Comparison of ENCODE assay signal across 11 mouse cellular contexts in the genomic region with DNA sequence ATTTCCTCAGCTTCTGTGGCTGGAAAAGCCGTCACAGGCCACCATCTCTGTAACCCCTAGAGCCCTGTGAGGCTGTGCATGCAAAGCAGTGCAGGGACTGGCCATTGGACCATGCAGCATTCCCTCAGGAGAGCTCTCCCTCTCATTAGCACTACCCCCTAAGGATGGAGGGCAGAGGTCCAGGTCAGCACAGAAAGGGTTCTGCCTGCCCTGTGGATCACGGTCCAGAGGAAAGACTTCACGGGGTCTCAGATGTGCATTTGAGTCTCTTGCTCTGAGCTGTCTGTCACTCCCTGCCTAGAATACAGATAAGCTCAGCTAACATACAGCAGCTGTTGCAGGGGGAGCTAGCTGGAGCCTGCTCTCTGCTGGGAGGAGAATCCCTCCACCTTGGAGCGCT.
DNase-seq lines count a peak whose midpoint lies in the region; ATAC-seq lines count a peak whose summit lies in the region.
"Had no signal": no experiment of that assay in that cellular context is flagged by ENCODE, and none has a peak within 500 bp of the region (broad histone marks: within the 10 kb centered on the region; RNA-seq: fewer than 3 reads in every experiment).

No protein-coding gene starts in this region.

- H3K27ac ChIP-seq in heart, embryonic 16.5 days (ENCODE audit: low read length), result no peak overlapping the region
- H3K27ac ChIP-seq in embryonic facial prominence, embryonic 11.5 days (replicated peaks; ENCODE audit: low read depth, low read length), result no peak overlapping the region
- H3K27ac ChIP-seq in hindbrain, embryonic 12.5 days, result peak overlapping the region; percentile 40; the same call in 1 of the 2 replicates
- H3K27ac ChIP-seq in midbrain, embryonic 15.5 days, result peak overlapping the region; percentile 10; the same call in 1 of the 2 replicates
- no peak overlapping the region for H3K27ac ChIP-seq in liver, embryonic 11.5 days (ENCODE audit: low read depth, low read length)
- H3K27ac ChIP-seq: heart, adult 2 months had no signal

- no peaks in the 10 kb centered on the region for H3K36me3 ChIP-seq in heart, embryonic 16.5 days (ENCODE audit: control insufficient read depth, insufficient read depth)
- H3K36me3 ChIP-seq in embryonic facial prominence, embryonic 11.5 days (replicated peaks; ENCODE audit: control insufficient read depth, insufficient read depth, low read depth, low read length), result no peaks in the 10 kb centered on the region
- H3K36me3 ChIP-seq in hindbrain, embryonic 12.5 days, result no peaks in the 10 kb centered on the region
- H3K36me3 ChIP-seq in midbrain, embryonic 15.5 days (replicated peaks), result no peaks in the 10 kb centered on the region
- no peaks in the 10 kb centered on the region for H3K36me3 ChIP-seq in liver, embryonic 11.5 days (ENCODE audit: control insufficient read depth, insufficient read depth, low read length)

- no peaks in the 10 kb centered on the region for H3K9me3 ChIP-seq in heart, embryonic 16.5 days (replicated peaks; ENCODE audit: control insufficient read depth, low read length)
- no peaks in the 10 kb centered on the region for H3K9me3 ChIP-seq in embryonic facial prominence, embryonic 11.5 days (replicated peaks; ENCODE audit: control insufficient read depth, low read length)
- no peaks in the 10 kb centered on the region for H3K9me3 ChIP-seq in hindbrain, embryonic 12.5 days (replicated peaks)
- H3K9me3 ChIP-seq in midbrain, embryonic 15.5 days, result no peaks in the 10 kb centered on the region
- H3K9me3 ChIP-seq in liver, embryonic 11.5 days (ENCODE audit: control insufficient read depth, low read length), result no peaks in the 10 kb centered on the region

- H3K4me2 ChIP-seq in heart, embryonic 16.5 days (ENCODE audit: low read depth, low read length), result no peak overlapping the region
- no peak overlapping the region for H3K4me2 ChIP-seq in embryonic facial prominence, embryonic 11.5 days (ENCODE audit: low read depth, low read length)
- no peak overlapping the region for H3K4me2 ChIP-seq in hindbrain, embryonic 12.5 days (replicated peaks)
- H3K4me2 ChIP-seq in midbrain, embryonic 15.5 days, result no peak overlapping the region
- no peak overlapping the region for H3K4me2 ChIP-seq in liver, embryonic 11.5 days

- no peak overlapping the region for H3K4me3 ChIP-seq in heart, embryonic 16.5 days (ENCODE audit: low read length)
- no peak overlapping the region for H3K4me3 ChIP-seq in embryonic facial prominence, embryonic 11.5 days (ENCODE audit: low read depth, low read length)
- H3K4me3 ChIP-seq in hindbrain, embryonic 12.5 days, result no peak overlapping the region
- H3K4me3 ChIP-seq in midbrain, embryonic 15.5 days, result no peak overlapping the region
- H3K4me3 ChIP-seq in liver, embryonic 11.5 days (ENCODE audit: low read depth, low read length), result no peak overlapping the region
- H3K4me3 ChIP-seq: heart, adult 2 months had no signal

- no peaks in the 10 kb centered on the region for H3K4me1 ChIP-seq in heart, embryonic 16.5 days (ENCODE audit: control insufficient read depth, insufficient read depth, low read length)
- no peaks in the 10 kb centered on the region for H3K4me1 ChIP-seq in embryonic facial prominence, embryonic 11.5 days (ENCODE audit: control insufficient read depth, insufficient read depth, low read length)
- H3K4me1 ChIP-seq in hindbrain, embryonic 12.5 days, result peaks cover 8% of the 10 kb centered on the region
- H3K4me1 ChIP-seq in midbrain, embryonic 15.5 days, result peaks cover 9% of the 10 kb centered on the region
- no peaks in the 10 kb centered on the region for H3K4me1 ChIP-seq in liver, embryonic 11.5 days (replicated peaks; ENCODE audit: control insufficient read depth, insufficient read depth, low read length)

- WGBS in heart, embryonic 16.5 days, result 39% methylated on average over 4 of the region's 4 CpGs
- 52% methylated on average over 4 of the region's 4 CpGs for WGBS in embryonic facial prominence, embryonic 11.5 days
- 33% methylated on average over 4 of the region's 4 CpGs for WGBS in hindbrain, embryonic 12.5 days
- 28% methylated on average over 4 of the region's 4 CpGs for WGBS in midbrain, embryonic 15.5 days
- WGBS in liver, embryonic 11.5 days, result 57% methylated on average over 4 of the region's 4 CpGs

- no peak overlapping the region for H3K9ac ChIP-seq in heart, embryonic 16.5 days (ENCODE audit: low read length)
- H3K9ac ChIP-seq in embryonic facial prominence, embryonic 11.5 days (replicated peaks; ENCODE audit: low read length), result no peak overlapping the region
- H3K9ac ChIP-seq in hindbrain, embryonic 12.5 days, result no peak overlapping the region
- no peak overlapping the region for H3K9ac ChIP-seq in midbrain, embryonic 15.5 days
- no peak overlapping the region for H3K9ac ChIP-seq in liver, embryonic 11.5 days (ENCODE audit: low read depth, low read length)
- H3K9ac ChIP-seq: liver, postnatal 0 days had no signal

- no peak for DNase-seq in heart, postnatal 36 days
- DNase-seq in embryonic facial prominence, embryonic 11.5 days (ENCODE audit: low spot score), result no peak
- no peak for DNase-seq in liver, embryonic 11.5 days (ENCODE audit: low spot score)
- DNase-seq in spleen, postnatal 36 days (ENCODE audit: low spot score in 2 of 2), result no peak
- DNase-seq: heart, adult 2 months; liver, postnatal 0 days had no signal

- peak; percentile 63; the same call in 1 of the 2 replicates for ATAC-seq in heart, embryonic 16.5 days (replicated peaks; ENCODE audit: extremely low read depth, insufficient read depth, low FRiP score)
- peak; percentile 85 for ATAC-seq in embryonic facial prominence, embryonic 11.5 days (replicated peaks; ENCODE audit: insufficient number of reproducible peaks, low FRiP score, low TSS enrichment, low read depth)
- peak; percentile 72 for ATAC-seq in hindbrain, embryonic 12.5 days (ENCODE audit: low FRiP score)
- peak; percentile 83 for ATAC-seq in midbrain, embryonic 15.5 days (replicated peaks)
- no peak for ATAC-seq in liver, embryonic 11.5 days (replicated peaks; ENCODE audit: low FRiP score)
- ATAC-seq in frontal cortex, adult (ENCODE audit: low TSS enrichment), result no peak
- ATAC-seq: intestine, embryonic 16.5 days; liver, postnatal 0 days had no signal

- no peaks in the 10 kb centered on the region for H3K27me3 ChIP-seq in heart, embryonic 16.5 days (ENCODE audit: control insufficient read depth, insufficient read depth, low read length)
- no peaks in the 10 kb centered on the region for H3K27me3 ChIP-seq in embryonic facial prominence, embryonic 11.5 days (ENCODE audit: control insufficient read depth, insufficient read depth, low read length)
- no peaks in the 10 kb centered on the region for H3K27me3 ChIP-seq in hindbrain, embryonic 12.5 days
- H3K27me3 ChIP-seq in midbrain, embryonic 15.5 days (replicated peaks), result no peaks in the 10 kb centered on the region
- no peaks in the 10 kb centered on the region for H3K27me3 ChIP-seq in liver, embryonic 11.5 days (replicated peaks; ENCODE audit: control insufficient read depth, insufficient read depth, low read length)

- intact Hi-C loops in heart, postnatal 36 days (cut with DNase I), result no loop called here

Comparison
In these comparisons a context has a peak if more than half of its experiments do, and no peak if none do; other contexts are left out.
1. ATAC-seq: peak in heart, embryonic 16.5 days (single experiment), embryonic facial prominence, embryonic 11.5 days (single experiment), hindbrain, embryonic 12.5 days (single experiment) and midbrain, embryonic 15.5 days (single experiment); none in liver, embryonic 11.5 days (single experiment) and frontal cortex, adult (single experiment).
2. H3K27ac ChIP-seq: peak in hindbrain, embryonic 12.5 days (single experiment) and midbrain, embryonic 15.5 days (single experiment); none in heart, embryonic 16.5 days (single experiment), embryonic facial prominence, embryonic 11.5 days (single experiment) and liver, embryonic 11.5 days (single experiment).